Mouse (Mus musculus) liver, embryonic 14.5 days (tissue): ENCODE data around the gene Pigr.

Experiments
- CTCF ChIP-seq: IDR thresholded peaks from 2 replicates; pipeline ENCODE4 v1.5.1; 2016; ENCODE audit warnings: antibody characterized with exemption, low read depth, control low read depth
- EP300 ChIP-seq: IDR thresholded peaks from 2 replicates; pipeline ENCODE4 v1.6.1; 2016; ENCODE audit warnings: antibody characterized with exemption, low read depth

DNA sequence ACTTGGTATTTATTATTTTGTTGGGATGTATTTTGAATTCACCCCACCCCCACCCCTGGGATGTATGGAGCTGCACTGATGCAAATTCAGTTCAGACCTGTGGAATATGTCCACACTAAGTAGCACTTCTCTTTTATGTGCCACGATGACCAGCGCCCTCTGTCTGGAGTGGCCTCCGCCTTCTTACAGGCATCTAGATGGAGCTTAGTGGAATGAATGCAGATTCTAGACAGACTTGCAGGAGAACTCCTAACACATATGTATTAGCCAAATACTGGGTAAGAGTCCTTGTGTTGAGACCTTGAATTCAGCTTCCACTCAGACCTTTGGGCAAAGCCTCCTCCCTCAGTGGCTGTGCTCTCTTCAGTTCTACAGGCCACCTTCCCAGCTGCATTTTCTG lies 15.6 kb upstream of the Pigr start:
- TF ChIP-seq CTCF = no peak
- no peak for TF ChIP-seq EP300
